Mouse (Mus musculus) brain, embryonic 18.5 days (tissue): ENCODE measurements around the gene Inpp4b.

Experiments
- DNase-seq: peaks from one replicate; pipeline ENCODE4 v3.0.0-alpha.2; 2012; ENCODE audit warnings: low read depth, low spot score

Gene Inpp4b

DNA sequence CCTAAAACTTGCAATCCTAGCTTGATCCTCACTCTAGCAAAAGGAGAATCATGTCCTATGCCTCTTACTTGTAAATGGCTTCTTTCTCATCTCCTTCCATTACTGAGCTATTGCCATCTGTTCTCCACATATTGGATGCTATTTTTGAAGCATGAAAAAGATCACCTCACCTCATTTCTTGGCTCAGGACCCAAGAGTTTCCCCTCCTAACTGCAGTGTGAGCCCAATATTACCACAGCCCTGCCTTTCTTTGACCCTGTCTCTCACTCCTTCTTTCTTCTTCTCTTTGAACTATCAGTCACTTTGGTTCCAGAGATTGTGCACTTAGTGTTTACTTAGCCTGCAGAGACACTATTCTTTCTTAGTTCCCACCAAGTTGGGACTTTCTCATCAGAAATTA, 489.1 kb downstream of the Inpp4b start:
- no peak for DNase-seq

- DNase-seq = no peak
These were observed 491.5 kb downstream of the Inpp4b start for GRCm38 (mm10) chr8:81833852-81834251.

DNA sequence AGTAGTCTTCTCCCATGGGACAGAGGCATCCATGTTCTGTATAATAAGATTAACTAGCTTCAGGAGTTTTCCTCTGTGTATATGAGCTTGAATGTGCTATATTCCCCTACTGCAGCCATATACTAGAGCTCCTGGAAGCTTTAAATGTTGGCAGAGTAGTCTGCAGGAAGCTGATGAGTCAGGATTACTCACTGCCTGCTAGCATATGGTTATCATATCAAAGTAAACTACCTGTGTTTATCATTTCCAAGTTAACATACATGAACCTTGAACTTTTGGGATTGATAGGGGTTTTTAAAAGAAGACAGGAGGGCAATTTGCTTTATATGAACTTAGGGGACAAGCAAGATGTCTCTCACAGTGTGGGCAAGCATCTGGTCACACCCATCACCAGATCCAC, 498.2 kb downstream of the Inpp4b start:
- DNase-seq = no peak

GRCm38 (mm10) chr8:81844104-81844982, 502.0 kb downstream of the Inpp4b start:
- no peak for DNase-seq

DNA sequence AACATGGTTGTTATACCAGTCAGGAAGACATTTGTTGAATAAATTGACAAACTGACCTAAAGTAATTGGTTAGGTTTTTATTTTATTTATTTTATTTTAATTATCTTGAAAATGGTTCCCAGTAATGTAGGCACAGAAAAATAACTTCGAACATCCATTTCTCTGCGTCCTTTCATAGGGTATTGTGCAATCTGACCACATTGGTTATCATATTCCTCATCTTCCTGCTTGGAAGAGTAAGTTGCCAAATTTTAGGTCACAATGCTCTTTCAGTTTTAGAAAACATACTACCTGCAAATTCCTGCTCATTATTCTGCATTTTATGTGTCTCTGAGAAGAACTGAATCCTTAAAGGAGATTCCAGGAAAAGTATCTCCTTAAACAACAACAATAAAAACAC, 505.6 kb downstream of the Inpp4b start:
- no peak for DNase-seq

DNA sequence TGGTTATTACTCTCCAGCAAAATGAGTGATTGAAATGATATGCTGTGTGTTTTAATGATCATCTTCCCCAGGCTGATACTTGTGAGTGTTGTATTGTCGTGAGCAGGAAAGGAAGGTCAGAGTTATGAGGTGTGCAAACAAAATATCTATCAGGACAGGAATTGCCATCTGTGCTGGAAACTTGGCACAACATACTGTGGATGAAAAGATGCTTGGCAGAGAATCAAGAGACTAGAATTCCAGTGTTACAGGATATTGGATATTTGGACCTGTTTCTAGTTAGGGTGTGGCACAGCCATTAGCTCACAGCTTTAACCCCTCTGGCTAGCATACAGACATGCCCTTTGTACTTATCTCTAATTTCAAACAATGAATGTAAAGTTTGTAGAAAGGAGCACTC, 507.6 kb downstream of the Inpp4b start:
- no peak for DNase-seq

DNA sequence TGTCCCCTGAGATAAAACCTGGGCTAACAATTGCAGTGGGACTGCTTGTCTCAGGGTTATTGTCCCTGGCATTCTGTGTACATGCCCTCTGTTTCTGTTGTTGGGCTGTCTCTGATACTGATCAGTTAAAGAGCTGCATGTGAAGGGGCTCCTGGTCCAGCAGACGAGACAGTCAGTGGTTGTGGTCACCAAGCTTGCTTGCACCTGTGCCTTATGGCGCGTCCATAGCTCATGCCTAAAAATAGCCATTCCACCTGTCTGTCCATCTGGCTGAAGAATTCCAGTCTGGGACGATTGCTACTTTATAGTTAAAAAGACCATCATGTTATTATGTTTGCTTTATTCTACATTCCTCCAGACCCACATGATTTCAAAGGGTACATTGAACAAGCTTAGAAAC, 510.8 kb downstream of the Inpp4b start:
- no peak for DNase-seq

- DNase-seq = no peak
These were observed 512.2 kb downstream of the Inpp4b start for GRCm38 (mm10) chr8:81854543-81854942.

DNA sequence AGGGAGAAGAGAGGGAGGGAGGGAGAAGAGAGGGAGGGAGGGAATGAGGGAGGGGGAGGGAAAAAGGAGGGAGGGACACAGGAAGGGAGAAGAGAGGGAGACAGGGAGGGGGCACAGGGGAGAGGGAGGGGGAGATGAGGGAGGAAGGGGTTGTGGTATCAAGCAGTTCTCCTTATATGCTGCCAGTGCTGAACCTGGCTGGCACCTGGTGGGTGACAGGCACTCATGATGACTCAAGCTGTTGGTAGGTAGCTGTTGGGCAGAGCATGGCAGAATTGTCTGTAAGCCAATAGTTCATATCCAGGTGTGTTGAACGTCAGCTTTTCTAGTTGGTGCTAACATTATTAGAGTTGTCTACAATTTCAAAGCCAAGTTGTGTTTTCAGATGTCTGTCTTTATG, 512.7 kb downstream of the Inpp4b start:
- DNase-seq = no peak

DNA sequence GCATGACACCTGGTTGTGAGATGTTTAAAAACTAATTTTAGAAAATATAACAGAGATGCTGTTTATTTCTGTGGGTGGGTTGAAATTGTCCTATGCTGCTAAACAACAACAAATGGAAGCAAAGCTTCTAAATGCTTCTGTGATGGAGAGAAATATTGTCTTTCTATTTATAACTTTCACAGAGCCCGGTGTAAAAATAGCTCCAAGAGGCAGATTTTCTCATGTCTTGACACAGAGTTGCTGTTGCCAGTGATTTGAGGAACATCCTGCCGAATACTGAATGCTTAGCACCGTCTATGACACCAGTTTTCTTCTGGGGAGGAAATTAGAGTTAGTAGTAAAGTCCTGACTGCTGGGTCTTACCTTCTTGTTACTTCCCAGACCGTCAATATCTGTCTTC, 513.8 kb downstream of the Inpp4b start:
- DNase-seq = no peak

- no peak for DNase-seq
These were observed 514.3 kb downstream of the Inpp4b start for GRCm38 (mm10) chr8:81856608-81857007.

GRCm38 (mm10) chr8:81858393-81858792, 516.0 kb downstream of the Inpp4b start:
- no peak for DNase-seq

GRCm38 (mm10) chr8:81859805-81860204, 517.4 kb downstream of the Inpp4b start:
- DNase-seq = no peak

GRCm38 (mm10) chr8:81861311-81861710, 519.0 kb downstream of the Inpp4b start:
- no peak for DNase-seq

- DNase-seq = no peak
These were observed 520.4 kb downstream of the Inpp4b start for GRCm38 (mm10) chr8:81862738-81863137.

DNA sequence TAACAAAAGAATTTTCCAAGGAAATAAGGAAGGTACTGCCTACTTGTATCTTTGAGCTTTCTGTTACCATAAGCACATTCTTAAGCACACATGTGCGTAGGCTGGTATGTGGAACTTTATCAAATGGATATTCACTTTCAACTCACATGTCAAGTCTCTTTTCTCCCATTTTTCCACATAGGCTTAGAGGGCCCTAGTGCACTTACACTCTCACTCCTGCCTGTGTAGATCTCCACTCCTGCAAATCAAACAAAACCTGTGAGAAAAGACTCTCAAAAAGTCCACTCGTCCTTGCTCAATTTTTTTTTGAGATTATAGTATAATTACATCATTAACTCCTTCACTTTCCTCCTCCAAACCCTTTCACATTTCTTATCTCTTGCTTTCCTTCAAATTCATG, 522.0 kb downstream of the Inpp4b start:
- no peak for DNase-seq

DNA sequence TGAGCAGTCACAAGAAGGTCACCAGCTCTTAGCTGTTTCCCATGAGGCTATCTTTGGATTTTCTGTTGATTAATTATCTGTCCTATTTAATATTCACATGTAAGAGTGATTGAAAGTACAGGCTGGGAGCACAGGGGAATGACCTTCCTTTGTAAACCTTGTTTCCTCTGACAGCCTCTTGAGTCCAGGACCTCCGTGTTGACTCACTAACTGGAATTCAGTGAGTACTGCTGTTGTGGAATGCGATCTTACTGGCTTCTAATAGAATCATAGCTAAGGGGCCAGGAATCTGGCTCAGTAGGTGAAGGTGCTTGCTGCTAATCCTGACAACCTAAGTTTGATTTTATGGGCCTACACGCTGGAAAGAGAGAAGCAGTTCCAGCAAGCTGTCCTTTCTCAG, 523.3 kb downstream of the Inpp4b start:
- no peak for DNase-seq

- DNase-seq = no peak
These were observed 524.7 kb downstream of the Inpp4b start for GRCm38 (mm10) chr8:81867020-81867419.

DNA sequence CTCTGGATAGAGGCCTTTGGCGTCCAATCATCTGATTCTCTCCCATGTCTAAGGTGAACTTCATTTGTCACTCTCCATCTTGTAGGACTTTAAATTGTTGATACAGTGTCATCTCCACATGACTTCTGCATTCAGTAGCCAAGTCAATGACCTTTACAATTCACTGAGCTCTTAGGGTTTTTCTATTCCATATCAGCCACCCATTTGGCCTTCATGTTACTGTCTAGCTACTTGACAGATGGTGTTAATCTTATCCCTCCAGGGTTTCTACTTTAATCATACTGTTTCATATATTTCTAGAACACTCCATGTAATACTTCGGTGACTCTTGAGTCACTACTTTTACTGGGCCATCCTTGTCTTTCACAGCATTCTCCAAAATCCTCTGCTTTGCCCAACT, 528.1 kb downstream of the Inpp4b start:
- DNase-seq = no peak

DNA sequence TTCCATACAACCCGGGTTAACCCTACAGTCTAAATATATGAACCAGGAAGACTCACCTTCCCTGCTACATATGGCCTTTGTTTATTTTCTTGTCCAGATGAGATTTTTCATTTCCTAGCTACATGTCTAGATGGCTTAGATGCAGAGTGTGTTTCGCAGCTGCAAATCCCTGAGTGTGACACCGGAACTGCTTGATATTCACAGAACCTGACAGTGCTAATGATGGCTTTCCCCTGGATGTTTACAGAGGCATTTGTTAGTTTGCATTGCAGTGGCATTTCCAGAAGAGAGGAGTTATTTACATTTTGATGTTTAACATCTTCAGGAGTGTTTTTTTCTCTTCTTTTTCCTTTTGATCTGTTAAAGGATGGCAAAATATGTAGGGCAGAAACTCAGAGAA, 537.7 kb downstream of the Inpp4b start:
- DNase-seq = no peak

GRCm38 (mm10) chr8:81884195-81884594, 541.8 kb downstream of the Inpp4b start:
- no peak for DNase-seq

DNA sequence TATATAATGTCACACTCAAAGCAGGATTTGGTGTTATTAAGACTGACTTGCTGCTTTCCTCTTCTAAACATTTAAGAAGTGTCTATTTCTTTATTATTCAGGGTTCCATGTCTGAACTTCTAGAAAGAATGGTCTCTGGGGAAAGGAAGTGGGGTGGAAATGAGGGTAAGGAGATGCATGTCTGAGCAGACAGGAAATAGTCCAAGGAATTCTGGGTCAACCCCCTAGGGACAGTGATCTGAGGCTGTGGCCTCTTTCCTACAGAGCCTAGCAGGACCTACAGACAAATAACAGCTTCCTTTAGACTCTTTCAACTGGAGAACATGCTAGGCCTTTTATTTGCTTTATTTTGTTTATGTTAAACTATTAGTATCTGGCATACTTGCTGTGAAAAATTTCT, 546.5 kb downstream of the Inpp4b start:
- no peak for DNase-seq

DNA sequence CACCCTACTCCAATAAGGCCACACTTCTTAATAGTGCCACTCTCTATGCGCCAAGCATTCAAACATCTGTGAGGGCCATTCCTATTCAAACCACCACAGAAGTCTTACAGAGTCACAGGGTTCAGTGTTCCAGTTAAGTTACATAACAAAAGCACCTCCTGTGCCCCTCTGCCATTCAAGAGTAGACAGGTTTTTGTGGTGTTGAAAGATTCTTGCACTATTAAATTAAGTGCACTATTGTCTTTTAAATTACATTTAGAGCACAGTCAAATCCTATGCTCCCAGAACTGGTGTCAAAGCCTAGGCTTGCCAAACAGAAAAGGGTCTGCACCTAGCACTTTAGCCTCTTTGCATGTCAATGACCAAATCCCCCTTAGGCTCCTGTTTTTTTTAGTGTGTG, 550.9 kb downstream of the Inpp4b start:
- DNase-seq = no peak

DNA sequence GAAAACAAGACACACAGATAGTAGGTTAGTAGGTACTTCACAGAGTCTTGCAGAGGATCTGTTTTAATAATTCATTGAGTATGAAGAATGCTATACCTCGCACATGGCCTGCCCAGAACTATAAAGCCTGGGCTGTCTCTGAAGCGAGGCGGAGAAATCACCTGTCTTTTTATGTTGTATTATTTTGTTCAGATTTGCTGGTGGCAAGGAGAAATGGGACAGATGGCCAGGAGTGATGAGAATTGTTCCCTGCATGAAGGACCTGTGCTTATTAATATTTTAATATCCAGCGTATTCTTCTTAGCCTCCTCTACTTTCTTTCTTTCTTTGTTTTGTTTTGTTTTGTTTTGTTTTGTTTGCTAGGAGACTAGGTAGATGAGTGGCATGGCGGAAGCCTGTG, 604.5 kb downstream of the Inpp4b start:
- DNase-seq = no peak
